Mouse (Mus musculus) intestine, embryonic 15.5 days (tissue): ENCODE measurements around the gene Iqschfp. TPM values are rescaled to one million over a fixed set of nuclear protein-coding genes. Genes with fewer than 3 reads are reported as not detected.

Source experiments
- ATAC-seq: fragments of 200-750 bp; cut with Nextera tagmentation; 2 replicates; pipeline ENCODE4 v1.8.0; 2017; ENCODE audit warnings: moderate TSS enrichment, moderate library complexity
- H3K27ac ChIP-seq: fragments of 300-500 bp; sonication (generic); 2 replicates; pipeline ENCODE4 v1.5.1; 2015; ENCODE audit warnings: mild to moderate bottlenecking, inconsistent platforms
- H3K27me3 ChIP-seq: fragments of 300-500 bp; sonication (generic); replicated peaks from 2 replicates; pipeline ENCODE4 v1.6.1; 2015; ENCODE audit warnings: inconsistent platforms
- H3K36me3 ChIP-seq: fragments of 300-500 bp; sonication (generic); 2 replicates; pipeline ENCODE4 v1.6.1; 2015; ENCODE audit warnings: inconsistent platforms
- H3K4me1 ChIP-seq: fragments of 300-500 bp; sonication (generic); replicated peaks from 2 replicates; pipeline ENCODE4 v1.6.1; 2015; ENCODE audit warnings: inconsistent platforms
- H3K4me2 ChIP-seq: fragments of 300-500 bp; sonication (generic); replicated peaks from 2 replicates; pipeline ENCODE4 v1.6.1; 2015; ENCODE audit warnings: mild to moderate bottlenecking, inconsistent platforms
- H3K4me3 ChIP-seq: fragments of 300-500 bp; sonication (generic); replicated peaks from 2 replicates; pipeline ENCODE4 v1.5.1; 2015; ENCODE audit warnings: inconsistent platforms
- H3K9ac ChIP-seq: fragments of 300-500 bp; sonication (generic); 2 replicates; pipeline ENCODE4 v1.6.1; 2015; ENCODE audit warnings: inconsistent platforms
- H3K9me3 ChIP-seq: fragments of 300-500 bp; sonication (generic); 2 replicates; pipeline ENCODE4 v1.6.1; 2016; ENCODE audit warnings: inconsistent platforms
- WGBS: fragments of 180-500 bp; shearing (Covaris S2); methylation state at CpG from one replicate; pipeline ENCODE4 v1.1.7; 2015; 5-methylcytosine and 5-hydroxymethylcytosine counted together
- polyA plus RNA-seq: library from polyadenylated mRNA; unstranded; fragments of >200 nt; fragmentation: Nextera tagmentation; extraction: Ambion mirVana; gene quantifications from 2 replicates; pipeline ENCODE4 v1.2.1, GENCODE M21; 2015

Iqschfp gene
- polyA plus RNA-seq, 1 experiment from 2014 or later = not detected

- no peaks in the 10 kb centered on the region for H3K9me3 ChIP-seq
- H3K27ac ChIP-seq = no peak overlapping the region
- H3K4me1 ChIP-seq = no peaks in the 10 kb centered on the region
- no peaks in the 10 kb centered on the region for H3K27me3 ChIP-seq
- ATAC-seq = no peak
- H3K4me2 ChIP-seq = no peak overlapping the region
- 94% methylated on average over 3 of the region's 3 CpGs for WGBS
- no peak overlapping the region for H3K4me3 ChIP-seq
- H3K9ac ChIP-seq = no peak overlapping the region
- H3K36me3 ChIP-seq = 0 out of 2 replicates have a peak, but pooled peaks cover 2% of the 10 kb centered on the region
These were observed 729.9 kb downstream of the Iqschfp start for GRCm38 (mm10) chr3:68621971-68622370.

- ATAC-seq = no peak
- no peaks in the 10 kb centered on the region for H3K27me3 ChIP-seq
These were observed 731.0 kb downstream of the Iqschfp start for GRCm38 (mm10) chr3:68623036-68623435.

GRCm38 (mm10) chr3:68624471-68624870 is 732.4 kb downstream of the Iqschfp start:
- H3K4me1 ChIP-seq = no peaks in the 10 kb centered on the region
- H3K9me3 ChIP-seq = no peaks in the 10 kb centered on the region
- 78% methylated on average over 6 of the region's 6 CpGs for WGBS
- no peak overlapping the region for H3K4me2 ChIP-seq
- H3K9ac ChIP-seq = no peak overlapping the region
- no peak for ATAC-seq
- H3K27me3 ChIP-seq = no peaks in the 10 kb centered on the region
- H3K4me3 ChIP-seq = no peak overlapping the region
- no peak overlapping the region for H3K27ac ChIP-seq
- H3K36me3 ChIP-seq = 0 out of 2 replicates have a peak, but pooled peaks cover 2% of the 10 kb centered on the region

More at GRCm38 (mm10) chr3:68623036-68623435, 731.0 kb downstream of the Iqschfp start:
- WGBS = 93% methylated on average over 5 of the region's 5 CpGs
- Histone ChIP-seq H3K27ac (no peak overlapping the region), H3K36me3 (0 out of 2 replicates have a peak, but pooled peaks cover 2% of the 10 kb centered on the region), H3K4me1 (no peaks in the 10 kb centered on the region), H3K4me3 (no peak overlapping the region), H3K4me2 (no peak overlapping the region), H3K9ac (no peak overlapping the region), H3K9me3 (no peaks in the 10 kb centered on the region)

- Histone ChIP-seq H3K4me3 (no peak overlapping the region), H3K36me3 (no peaks in the 10 kb centered on the region), H3K4me2 (no peak overlapping the region), H3K27me3 (no peaks in the 10 kb centered on the region), H3K9ac (no peak overlapping the region), H3K4me1 (no peaks in the 10 kb centered on the region), H3K9me3 (no peaks in the 10 kb centered on the region), H3K27ac (no peak overlapping the region)
- no peak for ATAC-seq
- WGBS = 76% methylated on average over 4 of the region's 4 CpGs
These were observed 738.2 kb downstream of the Iqschfp start for GRCm38 (mm10) chr3:68630261-68630660.

GRCm38 (mm10) chr3:68630821-68631220 is 738.8 kb downstream of the Iqschfp start:
- 61% methylated on average over 3 of the region's 3 CpGs for WGBS
- H3K9me3 ChIP-seq = no peaks in the 10 kb centered on the region
- ATAC-seq = no peak
- no peak overlapping the region for H3K9ac ChIP-seq
- no peaks in the 10 kb centered on the region for H3K36me3 ChIP-seq
- H3K4me3 ChIP-seq = no peak overlapping the region
- H3K4me1 ChIP-seq = no peaks in the 10 kb centered on the region
- no peak overlapping the region for H3K4me2 ChIP-seq
- H3K27me3 ChIP-seq = no peaks in the 10 kb centered on the region
- no peak overlapping the region for H3K27ac ChIP-seq

- Histone ChIP-seq H3K36me3 (no peaks in the 10 kb centered on the region), H3K27me3 (no peaks in the 10 kb centered on the region), H3K9me3 (no peaks in the 10 kb centered on the region), H3K4me3 (no peak overlapping the region), H3K4me2 (no peak overlapping the region), H3K4me1 (no peaks in the 10 kb centered on the region), H3K9ac (no peak overlapping the region), H3K27ac (no peak overlapping the region)
- WGBS = 87% methylated on average over 3 of the region's 3 CpGs
- no peak for ATAC-seq
These were observed 740.7 kb downstream of the Iqschfp start for GRCm38 (mm10) chr3:68632714-68633113.

- no peak overlapping the region for H3K27ac ChIP-seq
- no peak overlapping the region for H3K9ac ChIP-seq
- H3K4me1 ChIP-seq = no peaks in the 10 kb centered on the region
- WGBS = 91% methylated on average over 4 of the region's 4 CpGs
- no peaks in the 10 kb centered on the region for H3K9me3 ChIP-seq
- H3K4me3 ChIP-seq = no peak overlapping the region
- ATAC-seq = no peak
- H3K4me2 ChIP-seq = no peak overlapping the region
- no peaks in the 10 kb centered on the region for H3K36me3 ChIP-seq
- no peaks in the 10 kb centered on the region for H3K27me3 ChIP-seq
These were observed 741.5 kb downstream of the Iqschfp start for GRCm38 (mm10) chr3:68633577-68633976.

GRCm38 (mm10) chr3:68637960-68638359 is 745.9 kb downstream of the Iqschfp start:
- no peak overlapping the region for H3K4me3 ChIP-seq
- no peak overlapping the region for H3K27ac ChIP-seq
- no peak overlapping the region for H3K4me2 ChIP-seq
- no peaks in the 10 kb centered on the region for H3K4me1 ChIP-seq
- H3K9ac ChIP-seq = no peak overlapping the region
- H3K36me3 ChIP-seq = no peaks in the 10 kb centered on the region
- H3K27me3 ChIP-seq = no peaks in the 10 kb centered on the region
- no peak for ATAC-seq
- WGBS = 55% methylated on average over 7 of the region's 7 CpGs
- no peaks in the 10 kb centered on the region for H3K9me3 ChIP-seq

- no peak for ATAC-seq
- Histone ChIP-seq H3K4me2 (no peak overlapping the region), H3K4me3 (no peak overlapping the region), H3K27me3 (no peaks in the 10 kb centered on the region), H3K9ac (no peak overlapping the region), H3K4me1 (no peaks in the 10 kb centered on the region), H3K9me3 (no peaks in the 10 kb centered on the region), H3K27ac (no peak overlapping the region), H3K36me3 (no peaks in the 10 kb centered on the region)
- 86% methylated on average over 1 of the region's 1 CpGs for WGBS
These were observed 746.7 kb downstream of the Iqschfp start for GRCm38 (mm10) chr3:68638703-68639102.

- no peak for ATAC-seq
- H3K27ac ChIP-seq = no peak overlapping the region
- no peaks in the 10 kb centered on the region for H3K9me3 ChIP-seq
- H3K4me1 ChIP-seq = no peaks in the 10 kb centered on the region
- H3K4me3 ChIP-seq = no peak overlapping the region
- 84% methylated on average over 7 of the region's 7 CpGs for WGBS
- H3K4me2 ChIP-seq = no peak overlapping the region
- no peak overlapping the region for H3K9ac ChIP-seq
- no peaks in the 10 kb centered on the region for H3K36me3 ChIP-seq
- no peaks in the 10 kb centered on the region for H3K27me3 ChIP-seq
These were observed 750.9 kb downstream of the Iqschfp start for GRCm38 (mm10) chr3:68642935-68643334.

GRCm38 (mm10) chr3:68646387-68647130 is 754.5 kb downstream of the Iqschfp start:
- H3K9me3 ChIP-seq = no peaks in the 10 kb centered on the region
- WGBS = 80% methylated on average over 6 of the region's 6 CpGs
- ATAC-seq = no peak
- H3K27me3 ChIP-seq = no peaks in the 10 kb centered on the region
- H3K4me2 ChIP-seq = no peak overlapping the region
- no peaks in the 10 kb centered on the region for H3K36me3 ChIP-seq
- no peak overlapping the region for H3K4me3 ChIP-seq
- H3K9ac ChIP-seq = no peak overlapping the region
- H3K27ac ChIP-seq = no peak overlapping the region
- no peaks in the 10 kb centered on the region for H3K4me1 ChIP-seq

GRCm38 (mm10) chr3:68647282-68647681 is 755.2 kb downstream of the Iqschfp start:
- Histone ChIP-seq H3K27ac (no peak overlapping the region), H3K36me3 (no peaks in the 10 kb centered on the region), H3K9ac (no peak overlapping the region), H3K4me3 (no peak overlapping the region), H3K9me3 (no peaks in the 10 kb centered on the region), H3K27me3 (no peaks in the 10 kb centered on the region), H3K4me2 (no peak overlapping the region), H3K4me1 (no peaks in the 10 kb centered on the region)
- WGBS = 63% methylated on average over 3 of the region's 3 CpGs
- no peak for ATAC-seq

- 92% methylated on average over 3 of the region's 3 CpGs for WGBS
- no peaks in the 10 kb centered on the region for H3K4me1 ChIP-seq
- no peak overlapping the region for H3K9ac ChIP-seq
- H3K9me3 ChIP-seq = no peaks in the 10 kb centered on the region
- H3K27me3 ChIP-seq = no peaks in the 10 kb centered on the region
- H3K36me3 ChIP-seq = no peaks in the 10 kb centered on the region
- no peak overlapping the region for H3K4me2 ChIP-seq
- H3K4me3 ChIP-seq = no peak overlapping the region
- no peak for ATAC-seq
- no peak overlapping the region for H3K27ac ChIP-seq
These were observed 758.2 kb downstream of the Iqschfp start for GRCm38 (mm10) chr3:68650251-68650650.
